Mouse (Mus musculus) heart, adult 8-10 months (tissue): Measurements from ENCODE around the gene Mapkbp1. TPM values are rescaled to one million over a fixed set of nuclear protein-coding genes. Genes with fewer than 3 reads are reported as not detected.

Experiments
- DNase-seq: peaks from one replicate; pipeline ENCODE4 v3.0.0; 2022; ENCODE audit warnings: low spot score
- total RNA-seq, 4 experiments: library from RNA; stranded (reverse); gene quantifications; 2 replicates each; pipeline ENCODE4 v1.2.4; 2022

Gene Mapkbp1
- total RNA-seq, 4 experiments from 2014 or later = 6.9 to 8.5 (median 8.3) TPM

DNA sequence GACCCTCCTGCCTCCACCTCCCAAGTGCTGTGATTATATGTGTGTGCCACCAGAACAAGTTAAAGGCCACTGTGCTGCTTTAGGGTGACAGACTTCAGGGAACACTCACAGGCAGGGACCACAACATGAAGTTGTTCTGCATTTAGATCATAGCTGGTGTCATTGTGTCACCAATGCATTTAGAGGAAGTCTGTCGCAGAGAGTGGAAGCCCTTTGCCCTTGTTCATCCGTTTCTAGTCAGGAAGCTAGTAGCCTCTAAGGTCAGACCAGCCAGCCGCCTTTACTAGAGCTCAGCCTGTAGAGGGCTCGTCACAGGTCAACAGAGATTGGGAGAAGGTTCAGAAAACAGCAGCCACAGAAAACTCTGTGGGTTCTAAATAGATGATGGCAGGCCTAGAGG is 36.2 kb downstream of the Mapkbp1 start:
- DNase-seq = peak; percentile 22

DNA sequence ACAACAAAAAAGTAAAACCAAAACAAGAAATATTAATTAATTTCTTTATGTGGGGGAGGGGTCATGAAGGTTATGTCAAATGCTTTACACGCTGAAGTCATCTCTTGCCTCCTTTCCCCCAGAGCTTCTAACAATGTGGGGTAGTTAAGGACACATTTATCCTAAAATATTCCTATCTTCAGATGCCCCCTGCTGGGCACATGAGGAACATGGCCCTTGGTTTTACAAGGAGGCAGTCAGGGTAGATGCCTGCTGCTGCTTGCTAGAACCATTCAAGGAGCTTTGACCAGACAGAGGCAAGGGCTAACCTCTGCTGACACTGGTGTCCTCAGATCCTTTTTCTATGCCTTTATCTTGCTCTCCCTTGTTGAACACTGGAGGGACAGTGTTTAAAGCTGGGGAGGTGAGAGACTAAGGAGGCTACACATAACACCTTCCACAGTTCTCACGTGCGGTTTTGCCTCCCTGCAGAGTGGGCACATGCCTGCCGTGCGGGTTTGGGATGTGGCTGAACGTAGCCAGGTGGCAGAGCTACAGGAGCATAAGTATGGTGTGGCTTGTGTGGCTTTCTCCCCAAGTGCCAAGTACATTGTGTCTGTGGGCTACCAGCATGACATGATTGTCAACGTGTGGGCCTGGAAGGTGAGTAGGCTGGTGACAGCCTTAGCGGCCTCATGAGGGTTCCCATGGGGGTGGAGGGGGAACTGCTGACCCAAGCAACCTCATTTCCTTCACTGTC is 39.1 kb downstream of the Mapkbp1 start:
- DNase-seq = peak; percentile 58

DNA sequence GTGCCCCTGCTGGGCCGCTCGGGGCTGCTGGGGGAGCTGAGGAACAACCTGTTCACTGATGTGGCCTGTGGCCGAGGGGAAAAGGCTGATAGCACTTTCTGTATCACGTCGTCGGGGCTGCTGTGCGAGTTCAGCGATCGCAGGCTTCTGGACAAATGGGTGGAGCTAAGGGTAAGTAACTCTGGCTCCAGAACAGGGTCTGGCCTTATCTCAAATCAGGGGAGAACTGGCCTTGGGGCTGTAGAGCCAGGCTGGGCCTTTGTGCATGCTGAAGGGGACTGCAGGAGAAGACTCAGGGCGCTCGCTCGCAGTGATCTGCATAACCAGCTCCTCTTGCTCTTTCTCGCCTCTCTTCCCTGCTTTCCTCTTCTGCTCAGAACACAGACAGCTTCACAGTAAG is 40.4 kb downstream of the Mapkbp1 start:
- no peak for DNase-seq

DNA sequence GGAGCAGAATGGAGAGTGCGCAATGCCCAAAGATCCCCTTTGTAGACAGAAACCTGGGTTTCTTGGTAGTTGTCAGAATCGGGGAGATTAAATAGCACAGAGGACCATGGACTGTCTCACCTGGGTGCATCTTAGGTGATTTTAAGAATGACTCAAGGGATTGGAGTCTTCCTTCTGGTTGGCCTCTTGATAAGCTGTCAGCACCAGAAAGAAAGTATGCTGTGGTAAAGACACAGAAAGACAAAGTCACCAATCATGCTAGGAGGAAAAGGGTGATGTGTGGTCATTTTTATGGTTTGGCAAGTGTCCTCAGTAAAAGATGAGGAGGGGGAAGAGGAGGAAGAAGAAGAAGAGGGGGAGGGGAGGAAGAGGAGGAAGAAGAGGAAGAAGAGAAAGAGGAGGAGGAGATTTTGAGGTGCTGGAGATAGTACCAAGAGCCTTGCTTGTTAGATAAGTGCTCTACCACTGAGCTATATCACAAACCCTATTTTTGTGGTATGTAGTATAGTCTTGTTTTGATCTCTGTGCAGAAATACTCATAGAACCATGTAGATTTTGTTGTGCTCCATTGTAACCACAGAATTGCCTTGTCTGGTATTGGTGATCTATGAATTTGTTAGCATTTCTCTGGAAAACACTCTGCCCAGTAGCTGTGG is 41.5 kb downstream of the Mapkbp1 start:
- DNase-seq = no peak

DNA sequence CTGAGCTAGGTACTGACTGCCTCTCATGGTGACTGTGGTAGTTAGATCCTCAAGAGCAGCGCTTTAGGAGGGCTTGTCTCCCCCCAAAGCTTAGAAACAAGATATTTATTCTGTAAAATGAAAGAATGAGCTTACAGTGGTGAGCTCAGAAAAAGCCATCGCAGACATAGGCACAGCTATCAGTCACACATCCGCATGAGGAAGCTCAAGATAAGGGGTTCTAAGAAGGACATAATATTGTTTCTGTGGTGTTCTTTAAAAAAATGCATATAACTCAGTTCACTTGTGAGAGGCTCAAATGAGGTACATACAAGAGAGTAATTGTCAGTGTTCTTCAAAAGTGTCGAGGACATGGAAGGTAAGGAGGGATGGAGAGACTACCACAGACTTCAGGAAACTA is 43.4 kb downstream of the Mapkbp1 start:
- no peak for DNase-seq

DNA sequence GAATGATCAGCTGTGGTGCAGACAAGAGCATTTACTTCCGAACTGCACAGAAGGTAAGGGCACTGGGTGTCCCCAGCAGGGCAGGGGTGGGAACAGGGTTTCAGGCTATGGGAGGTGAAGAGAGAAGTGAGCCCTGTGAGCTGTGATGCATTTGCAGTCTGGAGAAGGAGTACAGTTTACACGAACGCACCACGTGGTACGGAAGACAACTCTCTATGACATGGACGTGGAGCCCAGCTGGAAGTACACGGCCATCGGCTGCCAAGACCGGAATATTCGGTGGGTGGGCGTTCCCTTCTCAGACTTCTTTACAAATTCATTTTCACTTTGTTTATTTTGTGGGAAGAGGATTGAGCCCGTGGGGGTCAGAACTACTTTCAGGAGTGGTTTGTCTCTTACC is 45.1 kb downstream of the Mapkbp1 start:
- DNase-seq = no peak

DNA sequence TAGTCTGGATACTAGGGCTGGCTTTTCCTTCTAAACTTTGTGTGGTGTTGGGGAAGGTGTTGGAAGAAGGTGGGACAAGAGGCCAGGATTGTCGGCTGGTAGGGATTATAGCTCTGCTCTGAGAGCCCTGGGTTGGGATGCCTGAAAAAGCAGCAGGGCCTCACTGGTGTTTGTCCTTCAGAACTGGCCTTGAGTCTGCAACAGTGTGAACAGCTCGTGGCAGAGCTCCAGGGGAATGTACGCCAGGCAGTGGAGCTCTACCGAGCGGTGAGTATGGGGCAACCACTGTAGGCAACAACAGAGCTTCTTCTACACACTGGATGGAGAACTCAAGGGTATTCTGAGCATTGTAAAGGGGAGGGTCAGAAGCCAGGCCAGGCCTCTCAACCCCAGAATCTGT is 51.8 kb downstream of the Mapkbp1 start:
- peak; percentile 47 for DNase-seq

DNA sequence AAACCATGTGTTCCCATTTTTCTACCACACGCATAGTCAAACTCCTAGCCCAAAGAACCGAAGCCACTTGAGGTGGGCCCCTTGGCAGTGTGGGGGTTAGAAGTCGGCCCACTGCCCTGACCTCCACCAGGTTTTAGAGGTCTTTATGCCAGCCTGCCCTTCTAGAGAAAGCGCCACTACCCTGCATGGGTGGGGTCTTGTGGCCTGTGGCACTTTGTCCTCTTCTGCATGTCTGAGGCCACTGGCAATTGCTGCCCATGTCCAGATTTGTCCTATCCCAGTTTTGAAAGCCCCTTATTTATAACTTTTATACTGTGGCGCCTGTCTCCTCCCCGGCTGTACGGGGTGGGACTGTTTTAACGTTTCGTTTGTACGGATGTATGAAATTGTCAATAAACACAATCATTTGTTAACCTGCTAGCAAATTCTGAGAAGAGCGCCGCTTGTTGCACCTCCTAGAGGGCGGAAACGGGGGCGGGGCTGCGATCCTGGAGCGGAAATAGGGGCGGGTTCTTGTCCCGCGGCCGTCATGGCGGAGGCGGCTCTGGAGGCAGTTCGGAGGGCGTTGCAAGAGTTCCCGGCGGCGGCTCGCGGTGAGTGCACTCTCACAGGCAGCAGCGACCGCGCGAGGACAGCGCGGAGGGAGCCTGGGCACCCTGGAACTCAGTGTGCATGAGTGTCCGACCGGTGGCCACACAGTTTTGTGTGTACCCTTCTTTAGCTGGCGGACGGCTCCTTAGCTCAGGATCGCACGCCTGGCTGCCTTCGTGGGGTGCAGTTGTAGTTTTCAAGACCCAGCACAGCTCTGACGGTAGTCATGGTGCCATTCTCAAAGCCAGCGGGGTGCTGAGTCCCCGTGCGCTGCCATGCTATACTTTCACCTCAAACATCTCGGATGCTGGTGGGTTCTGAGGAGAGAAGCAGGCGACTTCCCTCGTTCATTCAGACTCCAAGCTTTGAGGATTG is 54.8 kb downstream of the Mapkbp1 start, which contains the start of the genes Jmjd7 and Gm28042:
Gene Jmjd7 (plus strand): TSS at position 500 of the 966 bp plus-strand sequence.
Gene Gm28042 (plus strand): TSS at position 510 of the 966 bp plus-strand sequence.
- DNase-seq = peak; percentile 92

DNA sequence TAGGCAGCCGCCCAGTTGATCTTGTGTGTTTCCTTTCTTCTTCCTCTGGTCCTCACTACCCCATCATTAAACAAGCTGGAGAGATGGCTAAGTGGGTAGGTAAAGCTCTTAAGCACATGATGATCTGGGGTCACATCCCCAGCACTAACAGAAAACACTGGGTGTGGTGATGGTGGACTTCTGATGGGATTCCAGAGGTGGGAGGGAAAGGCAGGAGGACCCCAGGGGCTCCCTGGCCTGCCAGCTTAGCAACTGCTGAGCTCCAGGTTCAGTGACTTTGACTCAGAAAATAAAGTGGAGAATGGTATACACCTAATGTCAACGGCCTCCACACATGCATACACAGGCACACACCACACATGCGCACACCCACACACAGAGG is 55.4 kb downstream of the Mapkbp1 start:
- DNase-seq = no peak

DNA sequence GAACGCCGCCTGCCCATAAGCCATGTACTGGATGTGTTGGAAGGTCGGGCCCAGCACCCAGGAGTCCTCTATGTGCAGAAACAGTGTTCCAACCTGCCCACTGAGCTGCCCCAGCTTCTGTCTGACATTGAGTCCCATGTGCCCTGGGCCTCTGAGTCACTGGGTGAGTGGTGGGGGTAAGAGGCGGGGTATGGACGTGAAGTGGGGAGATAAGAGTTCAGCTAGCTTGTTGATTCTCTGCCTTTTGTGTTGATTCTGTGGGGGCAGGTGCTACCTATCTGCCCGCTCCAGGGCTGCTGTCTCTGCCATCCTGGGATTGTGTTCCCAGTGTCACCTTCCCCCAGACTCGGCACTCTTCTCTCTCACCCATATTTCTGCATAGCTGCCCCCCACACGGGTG is 57.9 kb downstream of the Mapkbp1 start:
- no peak for DNase-seq

DNA sequence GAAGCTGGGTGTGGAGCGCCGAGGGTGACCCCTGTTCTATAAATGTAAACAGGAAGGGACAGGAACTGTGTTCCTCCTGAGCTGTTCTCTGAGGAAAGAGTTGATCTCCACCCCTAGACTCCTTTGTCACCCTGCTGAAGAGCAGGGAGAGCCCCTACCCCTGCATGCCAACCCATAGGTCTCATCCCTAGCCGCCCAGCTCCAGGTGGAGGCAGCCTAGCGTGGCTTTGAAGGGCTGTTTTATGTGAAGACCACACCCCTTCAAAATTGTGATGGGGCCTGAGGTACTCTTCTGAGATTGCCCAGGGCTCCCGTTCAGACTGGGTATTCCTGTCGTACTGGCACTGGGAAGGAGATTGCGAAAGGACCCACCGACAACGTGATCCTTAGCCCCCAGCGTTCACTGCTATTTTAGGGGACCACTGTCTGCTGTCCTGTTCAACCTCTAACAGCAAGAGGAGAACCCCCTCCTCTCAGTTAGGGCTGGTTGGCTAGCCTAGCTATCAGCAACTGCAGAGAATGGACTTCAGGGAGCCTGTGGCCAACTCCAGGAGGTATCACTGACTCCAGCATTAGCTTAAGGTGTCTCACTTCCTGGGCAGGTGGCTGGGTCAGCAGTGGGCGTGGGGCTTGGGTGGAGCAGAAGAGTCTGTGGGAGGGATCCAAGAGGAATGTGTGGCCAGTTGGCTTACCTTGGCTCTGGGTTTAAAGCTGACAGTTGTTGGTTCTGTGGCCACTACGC is 60.4 kb downstream of the Mapkbp1 start, which contains the start of gene Pla2g4b:
Gene Pla2g4b (plus strand): TSS at position 692 of the 742 bp plus-strand sequence.
- no peak for DNase-seq

DNA sequence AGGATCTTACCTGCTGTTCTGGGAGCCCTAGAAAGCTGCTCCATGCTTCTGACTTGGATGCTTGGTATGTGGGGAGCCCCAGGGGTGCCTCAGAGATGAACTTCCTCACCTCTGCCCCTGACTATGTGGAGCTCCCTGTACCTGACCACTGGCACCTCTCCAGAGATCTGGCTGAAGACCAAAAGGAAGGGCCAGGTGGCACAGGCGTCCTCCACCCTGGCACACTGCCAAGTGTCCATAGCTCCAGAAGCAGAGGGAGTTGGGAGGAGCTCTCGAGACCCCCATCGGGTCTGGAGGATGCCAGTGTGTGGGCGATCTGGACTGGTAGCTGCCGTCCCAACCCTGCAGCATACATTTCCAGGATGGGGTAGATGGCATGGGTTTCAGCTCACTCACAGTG is 61.2 kb downstream of the Mapkbp1 start:
- no peak for DNase-seq

DNA sequence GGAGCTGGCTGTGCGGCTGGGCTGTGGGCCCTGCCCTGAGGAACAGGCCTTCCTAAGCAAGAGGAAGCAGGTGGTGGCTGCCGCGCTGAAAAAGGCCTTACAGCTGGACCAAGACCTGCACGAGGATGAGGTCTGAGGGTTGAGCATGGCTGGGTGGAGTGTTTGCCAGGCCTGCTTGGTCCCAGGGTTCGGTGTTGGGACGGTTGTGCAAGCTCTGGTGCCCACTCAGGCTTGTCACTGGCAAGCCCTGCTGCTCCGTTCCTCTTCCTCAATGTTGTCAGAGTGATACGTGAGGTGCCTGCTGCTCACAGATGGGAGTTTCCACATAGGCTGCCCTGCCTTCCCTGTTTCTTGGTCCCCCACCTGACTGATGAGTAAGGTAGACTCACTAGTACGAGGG is 65.2 kb downstream of the Mapkbp1 start:
- no peak for DNase-seq

DNA sequence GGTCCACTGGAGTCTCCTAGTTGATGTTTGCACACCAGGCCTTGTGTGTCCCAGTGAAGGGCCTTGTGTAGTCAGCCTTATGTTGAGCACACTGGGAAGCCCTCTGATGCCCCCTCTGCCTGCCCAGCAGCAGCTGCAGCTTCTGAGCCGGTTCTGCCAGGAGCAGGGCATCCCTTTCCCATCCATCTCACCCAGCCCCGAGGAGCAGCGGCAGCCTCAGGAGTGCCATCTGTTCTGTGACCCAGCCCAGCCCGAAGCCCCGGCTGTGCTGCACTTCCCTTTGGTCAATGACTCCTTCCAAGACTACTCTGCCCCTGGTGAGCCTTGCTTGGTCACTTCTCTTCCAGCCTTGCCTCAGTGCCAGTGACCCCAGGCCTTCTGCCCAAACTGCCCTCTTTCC is 68.5 kb downstream of the Mapkbp1 start:
- no peak for DNase-seq

DNA sequence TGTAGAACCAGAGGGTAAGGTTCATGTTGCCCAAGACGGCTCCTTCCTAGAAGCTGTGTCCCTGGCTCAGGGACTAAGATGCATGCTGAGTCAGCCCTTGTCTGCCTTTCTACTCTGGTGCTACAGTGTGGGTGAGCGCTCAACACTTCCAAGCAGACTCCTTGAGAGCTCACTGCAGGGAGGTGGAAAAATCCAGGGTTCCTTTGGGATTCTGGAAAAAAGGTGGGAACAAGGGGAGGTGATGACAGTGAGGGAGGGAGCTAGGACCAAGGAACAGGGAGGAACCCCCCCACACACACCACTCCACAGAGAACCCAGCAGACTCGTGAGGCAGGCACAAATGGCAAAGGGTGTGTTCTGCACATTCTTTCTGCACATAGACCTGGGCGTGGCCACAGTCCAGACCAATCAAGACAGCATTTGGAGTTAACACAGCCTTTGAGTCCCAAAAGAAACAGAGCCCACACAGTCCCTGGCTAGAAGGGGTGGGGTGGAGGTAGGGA is 71.7 kb downstream of the Mapkbp1 start:
- DNase-seq = no peak

DNA sequence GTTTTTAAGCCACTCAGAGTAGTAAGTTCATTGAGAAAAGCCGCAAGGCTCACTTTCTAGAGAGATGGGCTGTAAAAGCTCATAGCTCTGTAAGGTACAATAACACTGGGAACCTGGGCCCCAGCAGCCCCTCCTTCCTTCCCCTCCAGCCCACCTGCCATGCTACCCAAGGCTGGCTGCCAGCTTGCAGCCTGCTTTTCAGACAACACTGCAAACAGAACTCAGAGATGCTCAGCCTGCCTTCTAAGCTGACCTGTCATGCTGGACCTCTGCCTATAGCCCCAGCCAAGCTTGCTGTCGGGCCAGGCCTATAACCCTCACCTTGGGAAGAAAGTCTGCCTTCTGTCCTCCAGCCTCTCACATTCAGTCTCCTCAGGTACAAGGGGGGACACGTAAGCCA is 72.2 kb downstream of the Mapkbp1 start:
- no peak for DNase-seq

DNA sequence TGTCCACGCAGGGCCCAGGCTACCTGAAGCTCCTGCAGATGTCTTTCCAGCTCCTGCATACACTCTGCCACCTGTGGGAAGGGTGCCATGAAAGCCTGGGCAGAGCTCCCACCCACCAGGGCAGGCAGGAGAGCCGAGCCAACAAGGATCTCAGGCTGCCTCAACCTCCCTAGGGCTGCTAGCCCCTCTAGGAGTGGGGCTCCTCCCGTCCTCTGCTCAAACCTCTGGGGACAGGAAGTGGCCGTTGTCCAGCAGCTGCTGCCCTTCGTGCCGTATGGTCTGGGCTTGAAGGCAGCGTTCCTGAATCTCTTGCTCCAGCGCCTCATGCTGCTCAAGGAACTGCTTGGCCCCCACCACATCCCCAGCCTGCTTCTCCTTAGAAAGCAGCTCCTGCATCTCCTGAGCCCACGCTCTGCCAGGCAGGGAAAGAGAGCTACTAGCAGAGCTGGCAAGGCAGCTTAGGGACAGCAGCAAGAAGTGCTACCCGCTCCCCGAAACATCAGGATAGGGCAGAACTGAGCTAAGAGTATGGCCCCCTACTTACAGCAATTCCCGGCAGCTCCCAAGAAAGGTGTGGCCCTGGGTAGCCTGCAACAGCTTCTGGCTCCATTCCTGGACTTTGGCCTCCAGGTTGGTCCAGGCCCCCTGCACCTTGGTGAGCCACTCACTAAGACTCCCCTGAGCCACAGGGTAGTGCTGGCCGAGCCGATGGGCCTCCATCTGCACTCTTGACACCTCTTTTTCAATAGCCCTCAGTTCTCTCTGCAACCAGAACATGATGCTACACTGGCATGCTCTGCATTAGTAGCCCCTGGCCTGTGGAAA is 74.2 kb downstream of the Mapkbp1 start:
- DNase-seq = no peak

DNA sequence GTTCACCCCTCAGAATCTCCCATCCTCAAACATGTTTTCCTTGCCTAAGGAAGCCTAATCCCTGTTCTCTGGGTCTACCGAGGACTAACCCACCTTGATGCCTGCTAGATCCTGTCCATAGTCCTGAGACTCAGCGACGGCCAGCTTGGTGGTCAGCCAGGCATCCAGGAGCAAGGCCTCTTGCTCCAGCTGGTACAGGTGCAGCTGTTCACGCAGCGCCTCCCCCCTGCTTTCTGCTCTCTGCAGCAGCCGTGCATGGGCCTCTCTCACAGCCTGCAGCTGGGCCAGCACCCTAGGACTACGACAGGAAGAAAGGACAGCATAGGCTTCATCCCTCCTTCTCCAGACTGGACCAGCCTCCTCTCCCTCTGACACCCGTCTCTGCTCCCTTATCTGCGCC is 75.7 kb downstream of the Mapkbp1 start:
- DNase-seq = no peak

DNA sequence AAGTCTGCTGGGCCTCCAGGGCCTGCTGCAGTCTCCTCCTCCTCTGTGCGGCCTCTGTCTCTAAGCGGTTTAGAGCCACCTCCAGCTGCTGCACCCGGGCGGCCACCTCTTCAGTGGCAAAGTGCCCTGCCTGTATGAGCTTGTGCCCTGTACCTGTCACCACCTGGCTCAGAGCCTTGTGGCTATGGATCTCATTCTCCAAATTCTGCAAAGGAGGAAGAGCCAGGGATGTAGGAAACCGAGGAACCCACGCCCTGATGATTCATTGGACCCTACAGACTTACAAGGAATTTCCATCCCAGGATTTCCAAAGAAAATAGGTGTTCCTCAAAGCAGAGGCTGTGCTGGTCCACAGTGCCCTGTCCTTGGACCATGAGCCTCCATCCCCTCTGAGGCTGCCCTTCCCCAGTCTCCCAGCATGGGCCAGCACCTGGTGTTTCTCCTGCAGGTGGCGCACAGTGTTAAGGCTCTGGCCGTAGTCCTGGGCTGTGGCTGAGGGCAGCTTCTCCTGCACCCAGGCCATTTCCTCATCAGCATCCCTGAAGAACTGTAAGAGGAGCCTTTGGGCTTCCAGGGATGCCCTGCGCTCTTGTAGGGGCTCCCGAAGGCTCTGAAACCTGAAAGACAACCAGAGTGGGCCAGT is 77.3 kb downstream of the Mapkbp1 start:
- peak; percentile 22 for DNase-seq

DNA sequence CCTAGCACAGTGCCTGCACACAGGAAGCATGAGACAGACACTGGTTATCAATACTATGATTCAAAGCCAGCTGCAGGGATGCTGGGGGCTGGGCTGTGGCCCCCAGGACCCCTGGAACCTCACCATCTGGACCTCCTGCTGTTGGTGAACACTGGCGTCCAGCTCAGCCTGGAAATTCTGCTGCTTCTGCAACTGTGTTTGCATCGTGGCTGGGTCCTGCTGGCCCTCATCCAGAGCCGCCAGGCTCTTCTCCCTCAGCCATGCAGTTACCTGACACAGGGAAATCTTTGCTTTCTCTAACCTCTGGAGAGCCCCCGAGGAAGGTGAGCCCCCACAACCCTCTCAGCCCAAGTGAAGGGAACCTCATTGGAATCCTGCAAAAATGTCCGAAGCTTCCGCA is 78.9 kb downstream of the Mapkbp1 start:
- DNase-seq = no peak
